Mouse (Mus musculus): ENCODE data around the gene Mogat2. TPM values are rescaled to one million over a fixed set of nuclear protein-coding genes. Genes with fewer than 3 reads are reported as not detected.

The Mogat2 gene
- polyA plus RNA-seq, 1 experiment from 2014 or later, result 0.80 TPM

DNA sequence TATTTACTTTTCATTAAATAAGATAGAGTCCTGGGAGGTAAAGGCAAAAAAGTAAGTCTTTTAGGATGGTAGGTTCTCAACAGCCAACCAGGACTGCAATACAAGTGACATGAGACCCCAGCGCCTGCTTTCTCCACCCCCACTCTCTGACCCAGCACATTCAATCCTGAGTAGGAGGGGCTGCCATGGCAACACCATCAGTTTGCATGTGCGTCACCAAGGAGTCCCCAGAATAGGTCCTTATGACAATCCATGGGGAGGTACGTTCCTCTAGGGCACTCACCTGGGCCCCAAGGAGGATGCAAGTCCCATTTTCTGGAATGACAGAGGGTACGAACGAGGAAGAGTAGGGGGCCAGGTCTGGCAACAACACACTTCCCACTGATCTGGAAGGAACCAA, 61.0 kb downstream of the Mogat2 start:
- WGBS, result 64% methylated on average over 5 of the region's 5 CpGs
- peaks cover 6% of the 10 kb centered on the region; the same call in 1 of the 2 replicates for H3K4me1 ChIP-seq (ENCODE audit: control insufficient read depth, insufficient read depth, low read depth, low read length)
- no peak for ATAC-seq
- H3K27ac ChIP-seq (ENCODE audit: low read depth, low read length), result no peak overlapping the region
- no peaks in the 10 kb centered on the region for H3K9me3 ChIP-seq (ENCODE audit: control insufficient read depth, low read length)
- no peak overlapping the region for H3K9ac ChIP-seq (ENCODE audit: low read depth, low read length)
- no peaks in the 10 kb centered on the region for H3K36me3 ChIP-seq (ENCODE audit: control insufficient read depth, insufficient read depth, low read length)
- H3K4me2 ChIP-seq (ENCODE audit: low read length), result no peak overlapping the region
- no peaks in the 10 kb centered on the region for H3K27me3 ChIP-seq (replicated peaks; ENCODE audit: control insufficient read depth, insufficient read depth, low read length)
- H3K4me3 ChIP-seq (ENCODE audit: low read length), result no peak overlapping the region

DNA sequence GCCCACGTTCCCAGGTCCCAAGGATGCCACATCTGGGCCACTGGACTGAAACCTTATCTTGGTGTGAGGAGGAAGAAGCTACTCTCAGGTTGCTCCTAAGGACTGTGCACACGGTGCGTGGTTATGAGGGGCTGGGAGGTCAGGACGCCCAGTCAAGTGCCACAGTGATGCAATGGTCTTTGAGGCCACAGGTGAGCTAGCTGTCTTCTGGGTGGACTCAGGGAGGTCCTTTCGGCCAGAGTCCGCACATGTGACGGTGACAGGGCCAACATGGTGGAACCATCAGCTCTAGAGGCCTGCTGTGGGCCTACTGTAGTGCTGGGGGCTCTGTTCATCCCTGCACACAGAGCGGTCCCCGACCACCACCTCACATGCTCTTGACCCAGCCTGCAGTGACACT, 62.8 kb downstream of the Mogat2 start:
- WGBS, result 89% methylated on average over 9 of the region's 9 CpGs
- Histone ChIP-seq H3K27me3 (replicated peaks; ENCODE audit: control insufficient read depth, insufficient read depth, low read length) (no peaks in the 10 kb centered on the region), H3K4me3 (ENCODE audit: low read length) (no peak overlapping the region), H3K4me1 (ENCODE audit: control insufficient read depth, insufficient read depth, low read depth, low read length) (no peaks in the 10 kb centered on the region), H3K9ac (ENCODE audit: low read depth, low read length) (no peak overlapping the region), H3K27ac (ENCODE audit: low read depth, low read length) (no peak overlapping the region), H3K36me3 (ENCODE audit: control insufficient read depth, insufficient read depth, low read length) (no peaks in the 10 kb centered on the region), H3K9me3 (ENCODE audit: control insufficient read depth, low read length) (no peaks in the 10 kb centered on the region), H3K4me2 (ENCODE audit: low read length) (no peak overlapping the region)
- no peak for ATAC-seq

DNA sequence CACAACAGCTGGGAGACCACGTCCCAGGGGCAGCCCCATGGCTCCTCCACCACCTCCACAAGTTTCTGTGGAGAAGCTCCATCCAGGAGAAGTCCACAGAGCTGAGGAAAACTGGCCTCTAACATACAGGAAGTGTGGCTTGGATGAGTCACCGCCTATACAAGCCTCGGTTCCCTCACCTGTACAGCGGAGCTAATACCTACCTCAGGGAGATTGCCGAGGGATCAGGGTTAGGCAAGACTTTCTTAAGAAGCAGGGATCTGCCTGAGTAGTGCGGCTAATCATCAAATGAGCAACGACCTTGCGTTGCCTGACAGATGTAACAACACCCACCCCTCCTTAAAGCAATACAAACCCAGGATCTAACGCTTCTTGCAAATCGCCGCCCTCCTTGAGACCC, 63.3 kb downstream of the Mogat2 start:
- WGBS, result 89% methylated on average over 11 of the region's 11 CpGs
- H3K27ac ChIP-seq (ENCODE audit: low read depth, low read length), result no peak overlapping the region
- no peaks in the 10 kb centered on the region for H3K36me3 ChIP-seq (ENCODE audit: control insufficient read depth, insufficient read depth, low read length)
- H3K4me1 ChIP-seq (ENCODE audit: control insufficient read depth, insufficient read depth, low read depth, low read length), result no peaks in the 10 kb centered on the region
- ATAC-seq, result no peak
- no peak overlapping the region for H3K9ac ChIP-seq (ENCODE audit: low read depth, low read length)
- no peaks in the 10 kb centered on the region for H3K9me3 ChIP-seq (ENCODE audit: control insufficient read depth, low read length)
- no peak overlapping the region for H3K4me3 ChIP-seq (ENCODE audit: low read length)
- H3K4me2 ChIP-seq (ENCODE audit: low read length), result no peak overlapping the region
- no peaks in the 10 kb centered on the region for H3K27me3 ChIP-seq (replicated peaks; ENCODE audit: control insufficient read depth, insufficient read depth, low read length)

- no peak for ATAC-seq
- Histone ChIP-seq H3K4me2 (ENCODE audit: low read length) (no peak overlapping the region), H3K27me3 (replicated peaks; ENCODE audit: control insufficient read depth, insufficient read depth, low read length) (no peaks in the 10 kb centered on the region), H3K9ac (ENCODE audit: low read depth, low read length) (no peak overlapping the region), H3K27ac (ENCODE audit: low read depth, low read length) (no peak overlapping the region), H3K4me3 (ENCODE audit: low read length) (no peak overlapping the region), H3K36me3 (ENCODE audit: control insufficient read depth, insufficient read depth, low read length) (no peaks in the 10 kb centered on the region), H3K4me1 (ENCODE audit: control insufficient read depth, insufficient read depth, low read depth, low read length) (no peaks in the 10 kb centered on the region), H3K9me3 (ENCODE audit: control insufficient read depth, low read length) (no peaks in the 10 kb centered on the region)
- WGBS, result 67% methylated on average over 4 of the region's 4 CpGs
Observed at GRCm38 (mm10) chr7:99174006-99174405, 64.4 kb downstream of the Mogat2 start.

DNA sequence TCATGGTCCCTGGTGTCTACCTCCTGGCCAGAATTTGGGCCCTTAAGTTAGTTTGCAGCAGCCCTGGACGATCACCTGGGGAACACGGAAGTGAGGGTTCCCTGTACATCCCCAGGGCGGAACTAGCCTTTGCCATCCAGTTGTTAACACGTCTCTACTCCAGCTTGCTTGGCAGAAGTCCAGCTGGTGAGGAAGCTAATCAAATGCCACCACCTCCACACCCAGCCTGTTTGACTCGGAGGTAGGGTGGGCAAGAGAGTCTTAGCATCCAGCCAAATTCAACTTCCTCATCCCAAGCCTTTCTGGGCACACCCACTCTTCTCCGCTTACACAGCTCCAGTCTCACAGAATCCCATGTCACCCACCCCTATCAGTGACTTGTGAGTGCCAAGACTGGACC, 65.5 kb downstream of the Mogat2 start:
- no peak for ATAC-seq
- Histone ChIP-seq H3K9me3 (ENCODE audit: control insufficient read depth, low read length) (no peaks in the 10 kb centered on the region), H3K4me3 (ENCODE audit: low read length) (no peak overlapping the region), H3K36me3 (ENCODE audit: control insufficient read depth, insufficient read depth, low read length) (no peaks in the 10 kb centered on the region), H3K9ac (ENCODE audit: low read depth, low read length) (no peak overlapping the region), H3K4me1 (ENCODE audit: control insufficient read depth, insufficient read depth, low read depth, low read length) (no peaks in the 10 kb centered on the region), H3K27ac (ENCODE audit: low read depth, low read length) (no peak overlapping the region), H3K4me2 (ENCODE audit: low read length) (no peak overlapping the region), H3K27me3 (replicated peaks; ENCODE audit: control insufficient read depth, insufficient read depth, low read length) (no peaks in the 10 kb centered on the region)
- WGBS, result 78% methylated on average over 6 of the region's 6 CpGs

GRCm38 (mm10) chr7:99171730-99172463, 66.5 kb downstream of the Mogat2 start:
- no peaks in the 10 kb centered on the region for H3K9me3 ChIP-seq (ENCODE audit: control insufficient read depth, low read length)
- H3K9ac ChIP-seq (ENCODE audit: low read depth, low read length), result no peak overlapping the region
- WGBS, result 69% methylated on average over 10 of the region's 10 CpGs
- no peaks in the 10 kb centered on the region for H3K36me3 ChIP-seq (ENCODE audit: control insufficient read depth, insufficient read depth, low read length)
- no peak overlapping the region for H3K27ac ChIP-seq (ENCODE audit: low read depth, low read length)
- H3K4me1 ChIP-seq (ENCODE audit: control insufficient read depth, insufficient read depth, low read depth, low read length), result no peaks in the 10 kb centered on the region
- no peak overlapping the region for H3K4me3 ChIP-seq (ENCODE audit: low read length)
- H3K4me2 ChIP-seq (ENCODE audit: low read length), result no peak overlapping the region
- no peak for ATAC-seq
- no peaks in the 10 kb centered on the region for H3K27me3 ChIP-seq (replicated peaks; ENCODE audit: control insufficient read depth, insufficient read depth, low read length)

DNA sequence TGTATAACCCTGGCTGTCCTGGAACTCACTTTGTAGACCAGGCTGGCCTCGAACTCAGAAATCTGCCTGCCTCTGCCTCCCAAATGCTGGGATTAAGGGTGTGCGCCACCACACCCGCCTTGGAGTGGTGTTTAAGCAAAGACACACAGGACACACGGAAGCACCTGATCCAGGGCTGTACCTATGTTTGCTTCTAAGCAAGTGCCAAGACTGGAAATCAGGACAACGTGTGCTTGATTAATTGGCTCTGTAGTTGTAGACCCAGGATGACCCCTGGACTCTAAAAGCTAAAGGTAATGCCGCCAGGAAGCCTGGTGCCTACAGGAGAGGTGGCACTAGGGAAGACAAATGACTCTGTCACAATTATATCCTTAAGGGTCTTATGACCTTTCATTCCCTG, 67.9 kb downstream of the Mogat2 start:
- 95% methylated on average over 6 of the region's 6 CpGs for WGBS

DNA sequence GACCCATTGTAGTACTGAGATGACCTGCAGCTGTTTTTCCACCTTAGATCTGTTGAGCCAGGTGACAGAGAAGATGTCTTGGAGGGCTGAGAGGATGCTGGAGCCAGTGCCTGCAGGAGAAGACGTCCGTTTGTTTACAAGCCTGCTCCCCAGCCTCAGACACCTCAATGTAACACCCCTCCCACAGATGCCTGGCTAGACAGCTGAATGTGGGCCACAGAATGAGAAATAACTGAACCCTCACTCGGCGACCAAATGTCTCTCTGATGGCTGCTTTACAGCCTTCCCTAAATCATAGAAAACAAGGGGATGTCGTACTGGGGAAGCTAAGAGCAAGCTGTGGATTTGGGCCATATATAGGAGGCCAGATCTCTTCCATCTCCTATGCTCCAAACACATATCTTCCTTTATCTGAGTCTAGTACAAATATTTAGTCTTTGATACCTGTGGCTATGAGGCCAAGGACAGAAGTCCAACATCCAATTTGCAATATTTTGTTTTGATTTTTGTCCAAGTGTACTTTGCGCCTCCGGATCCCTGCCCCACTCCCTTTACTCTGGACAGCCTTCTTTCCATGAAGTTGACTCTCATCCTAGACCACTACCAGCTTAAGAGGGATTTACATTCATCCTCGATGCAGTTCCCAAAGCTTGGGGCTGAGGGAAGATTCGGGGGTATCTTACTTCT, 68.6 kb downstream of the Mogat2 start:
- no peaks in the 10 kb centered on the region for H3K4me1 ChIP-seq (ENCODE audit: control insufficient read depth, insufficient read depth, low read depth, low read length)
- ATAC-seq, result no peak
- no peak overlapping the region for H3K9ac ChIP-seq (ENCODE audit: low read depth, low read length)
- H3K9me3 ChIP-seq (ENCODE audit: control insufficient read depth, low read length), result no peaks in the 10 kb centered on the region
- no peak overlapping the region for H3K4me2 ChIP-seq (ENCODE audit: low read length)
- no peaks in the 10 kb centered on the region for H3K27me3 ChIP-seq (replicated peaks; ENCODE audit: control insufficient read depth, insufficient read depth, low read length)
- no peak overlapping the region for H3K27ac ChIP-seq (ENCODE audit: low read depth, low read length)
- WGBS, result 89% methylated on average over 9 of the region's 9 CpGs
- H3K36me3 ChIP-seq (ENCODE audit: control insufficient read depth, insufficient read depth, low read length), result no peaks in the 10 kb centered on the region
- no peak overlapping the region for H3K4me3 ChIP-seq (ENCODE audit: low read length)

More for the DNA sequence above, 67.9 kb downstream of the Mogat2 start:
- H3K9ac ChIP-seq (ENCODE audit: low read depth, low read length), result no peak overlapping the region
- no peaks in the 10 kb centered on the region for H3K36me3 ChIP-seq (ENCODE audit: control insufficient read depth, insufficient read depth, low read length)
- no peaks in the 10 kb centered on the region for H3K9me3 ChIP-seq (ENCODE audit: control insufficient read depth, low read length)
- H3K4me1 ChIP-seq (ENCODE audit: control insufficient read depth, insufficient read depth, low read depth, low read length), result no peaks in the 10 kb centered on the region
- no peak overlapping the region for H3K27ac ChIP-seq (ENCODE audit: low read depth, low read length)
- H3K27me3 ChIP-seq (replicated peaks; ENCODE audit: control insufficient read depth, insufficient read depth, low read length), result no peaks in the 10 kb centered on the region
- ATAC-seq, result no peak
- H3K4me2 ChIP-seq (ENCODE audit: low read length), result no peak overlapping the region
- no peak overlapping the region for H3K4me3 ChIP-seq (ENCODE audit: low read length)

Data from hindbrain, embryonic 16.5 days (tissue).